Mouse (Mus musculus): ENCODE results near the gene Shisal1. TPM values are rescaled to one million over a fixed set of nuclear protein-coding genes. Genes with fewer than 3 reads are reported as not detected.

Gene Shisal1
- polyA plus RNA-seq (2015; fragmentation: Nextera tagmentation; extraction: Ambion mirVana) = 1.8 and 2.9 TPM in 2 replicates

DNA sequence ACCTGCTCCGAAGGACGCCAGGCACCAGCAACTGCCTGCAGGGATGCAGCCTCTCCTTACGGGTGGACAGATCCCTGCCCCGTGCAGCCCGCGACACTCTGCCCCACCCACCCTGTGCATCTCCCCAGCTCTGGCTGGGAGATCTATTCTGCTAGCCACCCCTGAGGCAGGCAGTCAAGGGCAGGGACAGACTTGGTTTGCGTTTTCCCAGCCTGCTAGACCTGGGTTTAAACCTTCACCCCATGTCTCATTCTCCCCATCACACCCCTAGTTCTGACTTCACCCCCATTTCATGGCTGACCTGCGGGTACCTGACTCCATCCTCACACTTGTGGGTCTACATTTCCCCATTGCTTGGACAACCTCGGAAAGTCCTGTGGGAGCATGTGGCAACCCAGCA is at the start of gene Shisal1:
Gene Shisal1 (minus strand): TSS at position 101 of the 400 bp plus-strand sequence.
- Histone ChIP-seq H3K4me2 (ENCODE audit: low read depth, low read length) (peak within 1 kb of the TSS; percentile 96), H3K4me1 (ENCODE audit: control insufficient read depth, insufficient read depth, low read length) (peaks cover 16% of the 10 kb centered on the region), H3K9ac (ENCODE audit: low read length) (peak within 1 kb of the TSS; percentile 74), H3K27ac (ENCODE audit: low read length) (no peak within 1 kb of the TSS), H3K9me3 (replicated peaks; ENCODE audit: control insufficient read depth, low read length) (no peaks in the 10 kb centered on the region), H3K36me3 (ENCODE audit: control insufficient read depth, insufficient read depth, low read length) (no peaks in the 10 kb centered on the region), H3K4me3 (replicated peaks; ENCODE audit: low read length) (peak within 1 kb of the TSS; percentile 51), H3K27me3 (ENCODE audit: control insufficient read depth, insufficient read depth, low read length) (peaks cover 37% of the 10 kb centered on the region)
- 20% methylated on average over 9 of the region's 9 CpGs for WGBS
- ATAC-seq (ENCODE audit: insufficient read depth, low FRiP score) = no peak

GRCm38 (mm10) chr15:84490486-84490885 is 43.6 kb upstream of the Shisal1 start:
- Histone ChIP-seq H3K27ac (ENCODE audit: low read length) (no peak overlapping the region), H3K36me3 (ENCODE audit: control insufficient read depth, insufficient read depth, low read length) (no peaks in the 10 kb centered on the region), H3K9ac (ENCODE audit: low read length) (no peak overlapping the region), H3K27me3 (ENCODE audit: control insufficient read depth, insufficient read depth, low read length) (no peaks in the 10 kb centered on the region), H3K4me2 (ENCODE audit: low read depth, low read length) (no peak overlapping the region), H3K4me1 (ENCODE audit: control insufficient read depth, insufficient read depth, low read length) (no peaks in the 10 kb centered on the region), H3K9me3 (replicated peaks; ENCODE audit: control insufficient read depth, low read length) (0 out of 2 replicates have a peak, but pooled peaks cover 5% of the 10 kb centered on the region), H3K4me3 (replicated peaks; ENCODE audit: low read length) (no peak overlapping the region)
- no peak for ATAC-seq (ENCODE audit: insufficient read depth, low FRiP score)
- WGBS = 68% methylated on average over 7 of the region's 7 CpGs

DNA sequence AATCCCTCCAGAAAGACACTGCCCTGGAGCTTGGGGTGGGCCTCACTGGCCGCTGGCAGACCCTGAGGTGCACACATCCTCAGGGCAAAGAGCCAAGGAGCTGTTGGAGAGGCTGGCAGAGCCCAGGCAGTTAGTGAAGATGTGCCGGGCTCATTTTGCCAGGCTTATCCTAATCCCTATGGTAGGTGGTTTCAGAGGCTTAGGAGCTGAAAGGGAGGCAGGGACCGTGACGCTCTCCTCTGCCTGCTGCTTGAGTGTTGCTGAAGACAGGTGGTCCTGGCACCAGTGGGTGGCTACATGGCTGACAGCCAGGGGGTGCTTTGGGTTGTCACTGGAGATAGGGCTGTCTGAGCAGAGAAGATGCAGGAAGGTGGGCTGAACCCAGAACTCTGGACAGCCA is 37.4 kb upstream of the Shisal1 start:
- H3K9ac ChIP-seq (ENCODE audit: low read length) = no peak overlapping the region
- no peaks in the 10 kb centered on the region for H3K27me3 ChIP-seq (ENCODE audit: control insufficient read depth, insufficient read depth, low read length)
- no peak for ATAC-seq (ENCODE audit: insufficient read depth, low FRiP score)
- H3K4me3 ChIP-seq (replicated peaks; ENCODE audit: low read length) = no peak overlapping the region
- H3K27ac ChIP-seq (ENCODE audit: low read length) = no peak overlapping the region
- H3K9me3 ChIP-seq (replicated peaks; ENCODE audit: control insufficient read depth, low read length) = 0 out of 2 replicates have a peak, but pooled peaks cover 5% of the 10 kb centered on the region
- H3K4me2 ChIP-seq (ENCODE audit: low read depth, low read length) = no peak overlapping the region
- H3K4me1 ChIP-seq (ENCODE audit: control insufficient read depth, insufficient read depth, low read length) = no peaks in the 10 kb centered on the region
- 66% methylated on average over 4 of the region's 4 CpGs for WGBS
- no peaks in the 10 kb centered on the region for H3K36me3 ChIP-seq (ENCODE audit: control insufficient read depth, insufficient read depth, low read length)

GRCm38 (mm10) chr15:84483622-84484021 is 36.7 kb upstream of the Shisal1 start:
- 46% methylated on average over 5 of the region's 5 CpGs for WGBS
- H3K4me2 ChIP-seq (ENCODE audit: low read depth, low read length) = no peak overlapping the region

DNA sequence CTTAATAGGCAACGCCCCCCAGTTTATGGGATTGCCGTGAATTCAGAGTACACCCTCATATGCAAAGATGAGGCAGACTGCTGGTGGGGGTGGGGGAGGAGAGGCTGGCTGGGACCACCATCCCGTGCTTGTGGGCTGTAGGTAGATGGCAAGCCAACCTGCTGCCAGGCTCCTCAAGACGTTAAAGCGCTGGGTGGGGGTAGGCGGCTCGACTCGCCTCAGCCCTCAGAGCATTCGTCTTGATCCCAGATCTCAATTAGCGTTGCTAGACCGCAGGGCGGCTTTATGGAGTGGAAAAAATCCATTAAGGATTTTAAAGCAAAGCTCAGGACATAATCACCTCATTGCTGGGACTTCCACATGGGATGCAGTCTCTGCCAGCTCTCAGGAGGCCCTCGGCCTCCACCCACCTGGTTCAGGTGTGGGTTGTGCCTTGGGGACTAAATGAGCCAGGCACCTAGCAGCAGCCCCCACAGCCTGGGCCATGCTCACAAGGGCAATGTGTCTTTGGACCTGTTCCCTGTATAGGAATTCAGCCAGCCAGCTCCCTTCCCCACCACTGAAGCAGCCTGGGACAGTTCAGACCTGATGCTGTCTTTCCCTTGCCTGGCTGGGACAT is 34.5 kb upstream of the Shisal1 start:
- WGBS = 59% methylated on average over 13 of the region's 13 CpGs
- H3K27me3 ChIP-seq (ENCODE audit: control insufficient read depth, insufficient read depth, low read length) = no peaks in the 10 kb centered on the region
- no peak overlapping the region for H3K9ac ChIP-seq (ENCODE audit: low read length)
- H3K36me3 ChIP-seq (ENCODE audit: control insufficient read depth, insufficient read depth, low read length) = no peaks in the 10 kb centered on the region
- no peak for ATAC-seq (ENCODE audit: insufficient read depth, low FRiP score)
- H3K4me3 ChIP-seq (replicated peaks; ENCODE audit: low read length) = no peak overlapping the region
- H3K4me1 ChIP-seq (ENCODE audit: control insufficient read depth, insufficient read depth, low read length) = no peaks in the 10 kb centered on the region
- H3K9me3 ChIP-seq (replicated peaks; ENCODE audit: control insufficient read depth, low read length) = 0 out of 2 replicates have a peak, but pooled peaks cover 5% of the 10 kb centered on the region
- no peak overlapping the region for H3K4me2 ChIP-seq (ENCODE audit: low read depth, low read length)
- no peak overlapping the region for H3K27ac ChIP-seq (ENCODE audit: low read length)

More at GRCm38 (mm10) chr15:84483622-84484021, 36.7 kb upstream of the Shisal1 start:
- no peaks in the 10 kb centered on the region for H3K4me1 ChIP-seq (ENCODE audit: control insufficient read depth, insufficient read depth, low read length)
- H3K27me3 ChIP-seq (ENCODE audit: control insufficient read depth, insufficient read depth, low read length) = no peaks in the 10 kb centered on the region
- H3K9ac ChIP-seq (ENCODE audit: low read length) = no peak overlapping the region
- H3K9me3 ChIP-seq (replicated peaks; ENCODE audit: control insufficient read depth, low read length) = 0 out of 2 replicates have a peak, but pooled peaks cover 5% of the 10 kb centered on the region
- ATAC-seq (ENCODE audit: insufficient read depth, low FRiP score) = no peak
- H3K36me3 ChIP-seq (ENCODE audit: control insufficient read depth, insufficient read depth, low read length) = no peaks in the 10 kb centered on the region
- H3K4me3 ChIP-seq (replicated peaks; ENCODE audit: low read length) = no peak overlapping the region
- no peak overlapping the region for H3K27ac ChIP-seq (ENCODE audit: low read length)

DNA sequence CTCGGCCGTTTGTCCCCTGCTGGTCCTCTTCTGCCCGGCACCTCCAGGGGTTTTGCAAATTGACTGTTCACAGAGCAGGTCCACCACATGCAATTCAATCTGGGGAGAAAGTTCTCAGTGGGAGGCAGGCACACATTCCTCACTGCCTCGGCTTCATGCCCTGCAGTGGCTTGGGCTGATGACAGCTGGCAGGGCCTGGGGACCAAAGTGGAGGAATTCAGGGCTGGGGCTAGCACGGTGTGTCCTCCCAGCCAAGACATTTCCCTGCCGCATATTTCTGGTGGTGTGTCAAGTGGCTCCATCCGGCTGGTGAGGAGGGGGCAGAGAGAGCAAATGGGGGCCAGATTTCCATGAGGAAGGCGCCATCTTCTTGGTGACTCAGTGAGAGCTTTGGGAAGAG is 22.5 kb upstream of the Shisal1 start:
- no peak overlapping the region for H3K4me2 ChIP-seq (ENCODE audit: low read depth, low read length)
- peaks cover 20% of the 10 kb centered on the region for H3K4me1 ChIP-seq (ENCODE audit: control insufficient read depth, insufficient read depth, low read length)
- 35% methylated on average over 8 of the region's 8 CpGs for WGBS
- no peak overlapping the region for H3K9ac ChIP-seq (ENCODE audit: low read length)
- H3K27ac ChIP-seq (ENCODE audit: low read length) = no peak overlapping the region
- H3K4me3 ChIP-seq (replicated peaks; ENCODE audit: low read length) = no peak overlapping the region
- no peaks in the 10 kb centered on the region for H3K36me3 ChIP-seq (ENCODE audit: control insufficient read depth, insufficient read depth, low read length)
- H3K9me3 ChIP-seq (replicated peaks; ENCODE audit: control insufficient read depth, low read length) = no peaks in the 10 kb centered on the region
- no peaks in the 10 kb centered on the region for H3K27me3 ChIP-seq (ENCODE audit: control insufficient read depth, insufficient read depth, low read length)
- no peak for ATAC-seq (ENCODE audit: insufficient read depth, low FRiP score)

DNA sequence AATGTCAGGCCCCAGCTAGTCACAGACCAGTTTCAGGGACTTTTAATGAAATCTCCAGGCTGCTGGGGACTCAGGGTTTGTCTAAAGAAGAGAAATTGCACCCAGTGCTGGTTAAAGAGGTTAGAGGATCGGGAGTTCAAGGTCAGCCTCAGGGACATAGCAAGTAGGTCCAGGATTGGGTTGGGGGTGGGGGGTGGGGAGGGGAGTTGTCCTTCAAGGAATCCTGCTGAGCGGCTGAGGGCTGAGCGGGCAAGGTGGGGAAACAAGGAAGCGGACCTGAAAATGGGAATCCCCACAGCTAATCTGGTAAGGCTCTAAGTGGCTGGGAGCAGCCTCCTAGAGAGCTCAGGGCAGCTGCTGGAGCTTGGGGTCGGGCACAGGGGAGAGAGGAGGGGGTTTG is 20.9 kb upstream of the Shisal1 start:
- Histone ChIP-seq H3K4me3 (replicated peaks; ENCODE audit: low read length) (no peak overlapping the region), H3K9ac (ENCODE audit: low read length) (no peak overlapping the region), H3K36me3 (ENCODE audit: control insufficient read depth, insufficient read depth, low read length) (no peaks in the 10 kb centered on the region), H3K9me3 (replicated peaks; ENCODE audit: control insufficient read depth, low read length) (no peaks in the 10 kb centered on the region), H3K4me2 (ENCODE audit: low read depth, low read length) (no peak overlapping the region), H3K27me3 (ENCODE audit: control insufficient read depth, insufficient read depth, low read length) (no peaks in the 10 kb centered on the region), H3K4me1 (ENCODE audit: control insufficient read depth, insufficient read depth, low read length) (peaks cover 20% of the 10 kb centered on the region), H3K27ac (ENCODE audit: low read length) (peak overlapping the region; percentile 77)
- WGBS = 63% methylated on average over 5 of the region's 5 CpGs
- ATAC-seq (ENCODE audit: insufficient read depth, low FRiP score) = no peak

DNA sequence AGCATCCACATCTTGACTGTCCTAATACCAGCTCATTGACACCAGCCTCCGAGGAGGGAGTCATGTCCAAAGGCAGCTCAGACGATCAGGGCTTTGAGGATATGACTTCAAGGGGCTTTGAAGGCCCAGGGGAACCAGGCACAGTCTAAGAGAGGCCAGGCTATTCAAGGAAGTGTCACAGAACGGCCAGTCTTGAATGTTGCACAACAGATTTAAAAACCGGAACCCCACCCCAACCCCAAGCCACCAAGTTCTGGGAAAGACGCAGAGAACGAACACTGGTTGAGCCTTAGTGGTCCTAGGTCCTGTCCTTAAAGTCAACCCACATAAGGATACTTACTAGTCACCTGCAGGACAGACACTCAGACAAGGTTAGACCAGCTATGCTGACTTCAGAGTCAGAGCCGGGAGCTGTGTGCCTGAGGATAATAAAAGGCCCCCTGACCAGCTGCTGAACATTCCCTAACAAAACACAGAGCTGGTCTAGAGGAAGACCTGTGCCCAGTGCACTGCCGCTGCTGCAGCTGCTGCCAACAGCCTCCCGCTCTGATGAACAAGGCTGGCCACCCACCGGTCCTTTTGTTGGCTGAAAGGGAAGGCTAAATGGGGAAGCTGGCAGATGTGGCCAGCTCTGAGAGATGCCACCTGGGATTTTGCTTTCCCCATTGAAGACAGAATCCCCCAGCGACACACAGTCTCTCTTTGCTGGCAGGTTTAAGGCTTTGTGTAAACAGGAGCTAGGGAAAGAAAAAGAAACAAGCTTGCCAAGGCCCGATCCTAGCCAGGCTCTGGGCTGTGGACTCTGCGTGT is 19.8 kb upstream of the Shisal1 start:
- H3K4me3 ChIP-seq (replicated peaks; ENCODE audit: low read length) = no peak overlapping the region
- peak overlapping the region; percentile 77 for H3K27ac ChIP-seq (ENCODE audit: low read length)
- WGBS = 34% methylated on average over 13 of the region's 13 CpGs
- no peak overlapping the region for H3K9ac ChIP-seq (ENCODE audit: low read length)
- H3K4me2 ChIP-seq (ENCODE audit: low read depth, low read length) = no peak overlapping the region
- H3K27me3 ChIP-seq (ENCODE audit: control insufficient read depth, insufficient read depth, low read length) = no peaks in the 10 kb centered on the region; the same call in 1 of the 2 replicates
- peaks cover 20% of the 10 kb centered on the region for H3K4me1 ChIP-seq (ENCODE audit: control insufficient read depth, insufficient read depth, low read length)
- peak; percentile 71 for ATAC-seq (ENCODE audit: insufficient read depth, low FRiP score)
- H3K36me3 ChIP-seq (ENCODE audit: control insufficient read depth, insufficient read depth, low read length) = no peaks in the 10 kb centered on the region
- no peaks in the 10 kb centered on the region for H3K9me3 ChIP-seq (replicated peaks; ENCODE audit: control insufficient read depth, low read length)

GRCm38 (mm10) chr15:84461429-84461828 is 14.5 kb upstream of the Shisal1 start:
- no peaks in the 10 kb centered on the region for H3K9me3 ChIP-seq (replicated peaks; ENCODE audit: control insufficient read depth, low read length)
- no peak overlapping the region for H3K4me3 ChIP-seq (replicated peaks; ENCODE audit: low read length)
- no peaks in the 10 kb centered on the region; the same call in 1 of the 2 replicates for H3K27me3 ChIP-seq (ENCODE audit: control insufficient read depth, insufficient read depth, low read length)
- H3K4me1 ChIP-seq (ENCODE audit: control insufficient read depth, insufficient read depth, low read length) = peaks cover 4% of the 10 kb centered on the region
- no peak overlapping the region for H3K4me2 ChIP-seq (ENCODE audit: low read depth, low read length)
- H3K9ac ChIP-seq (ENCODE audit: low read length) = no peak overlapping the region
- no peak overlapping the region for H3K27ac ChIP-seq (ENCODE audit: low read length)
- WGBS = 60% methylated on average over 2 of the region's 2 CpGs
- no peaks in the 10 kb centered on the region for H3K36me3 ChIP-seq (ENCODE audit: control insufficient read depth, insufficient read depth, low read length)
- ATAC-seq (ENCODE audit: insufficient read depth, low FRiP score) = no peak

Measured in stomach, embryonic 16.5 days (tissue).